Mouse (Mus musculus): ENCODE data around the gene Apobr. TPM values are rescaled to one million over a fixed set of nuclear protein-coding genes. Genes with fewer than 3 reads are reported as not detected.

Gene Apobr
- polyA plus RNA-seq, 1 experiment = 0.16 TPM

DNA sequence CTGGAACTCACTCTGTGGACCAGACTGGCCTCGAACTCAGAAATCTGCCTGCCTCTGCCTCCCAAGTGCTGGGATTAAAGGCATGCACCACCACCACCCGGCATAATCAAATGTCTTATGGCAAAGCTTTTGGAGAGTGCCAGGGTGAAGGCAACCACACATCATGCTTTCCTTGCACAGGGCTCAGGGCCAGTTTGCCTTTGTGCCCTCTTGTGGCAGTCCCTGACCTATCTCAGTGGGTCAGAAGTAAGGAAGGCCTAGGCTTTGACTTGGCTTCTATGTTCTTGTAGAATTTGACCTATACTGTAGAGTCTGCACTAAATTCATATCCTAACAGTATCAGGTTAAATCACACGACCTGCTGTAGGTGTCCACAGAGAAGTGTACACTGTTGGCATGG, 32.0 kb downstream of the Apobr start:
- Histone ChIP-seq H3K27ac (ENCODE audit: control insufficient read depth, insufficient read depth, low read depth, low read length) (no peak overlapping the region), H3K36me3 (ENCODE audit: control insufficient read depth, insufficient read depth, low read length) (no peaks in the 10 kb centered on the region), H3K4me3 (ENCODE audit: control insufficient read depth, low read depth, low read length) (no peak overlapping the region), H3K4me1 (ENCODE audit: control insufficient read depth, insufficient read depth, low read length) (no peaks in the 10 kb centered on the region; the same call in 1 of the 2 replicates), H3K27me3 (ENCODE audit: control insufficient read depth, insufficient read depth, low read length) (no peaks in the 10 kb centered on the region)
- TF ChIP-seq CTCF (IDR thresholded peaks at IDR 0.05; ENCODE audit: control insufficient read depth, insufficient read depth, insufficient replicate concordance, low read depth, low read length) = peak; percentile 19; the same call in 1 of the 2 replicates
- no peak for TF ChIP-seq POLR2A (IDR thresholded peaks at IDR 0.05; ENCODE audit: control insufficient read depth, low read depth, low read length)

DNA sequence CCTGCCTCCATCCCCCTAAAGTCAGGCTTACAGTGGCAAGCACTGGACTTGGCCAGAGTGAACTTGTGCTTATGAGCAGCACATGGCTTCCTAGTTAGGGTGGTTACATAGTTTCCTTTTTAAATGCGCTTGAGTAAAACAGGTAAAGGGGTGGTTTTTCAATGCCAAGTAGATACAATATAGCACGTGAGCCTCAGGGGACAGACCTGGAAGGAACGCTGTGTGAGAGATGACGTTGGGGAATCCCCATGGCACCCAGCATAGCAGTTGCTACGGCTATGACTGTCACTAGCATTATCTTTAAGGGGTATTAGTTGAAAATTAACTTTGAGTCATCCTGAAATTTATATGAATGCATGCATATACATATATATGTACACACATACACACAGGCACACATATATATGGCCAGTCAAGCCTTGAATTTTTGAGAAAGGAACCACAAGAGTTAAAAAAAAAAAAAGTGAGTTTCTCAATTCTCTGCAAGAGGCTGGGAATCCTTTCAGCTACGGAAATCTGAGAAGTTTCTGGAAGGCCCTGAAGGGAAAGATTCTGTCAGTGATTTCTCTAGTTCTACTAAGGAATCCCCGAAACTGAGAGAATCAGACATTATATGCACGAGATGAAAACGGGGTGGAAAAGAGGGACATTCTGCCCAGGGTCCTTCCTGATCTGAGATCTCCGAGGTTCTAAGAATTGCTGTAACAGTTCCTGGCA, 35.0 kb downstream of the Apobr start:
- Histone ChIP-seq H3K27ac (ENCODE audit: control insufficient read depth, insufficient read depth, low read depth, low read length) (no peak overlapping the region), H3K36me3 (ENCODE audit: control insufficient read depth, insufficient read depth, low read length) (no peaks in the 10 kb centered on the region), H3K4me1 (ENCODE audit: control insufficient read depth, insufficient read depth, low read length) (no peaks in the 10 kb centered on the region; the same call in 1 of the 2 replicates), H3K27me3 (ENCODE audit: control insufficient read depth, insufficient read depth, low read length) (no peaks in the 10 kb centered on the region), H3K4me3 (ENCODE audit: control insufficient read depth, low read depth, low read length) (no peak overlapping the region)
- no peak for TF ChIP-seq POLR2A (IDR thresholded peaks at IDR 0.05; ENCODE audit: control insufficient read depth, low read depth, low read length)
- TF ChIP-seq CTCF (IDR thresholded peaks at IDR 0.05; ENCODE audit: control insufficient read depth, insufficient read depth, insufficient replicate concordance, low read depth, low read length) = no peak

GRCm38 (mm10) chr7:126621452-126622359, 37.0 kb downstream of the Apobr start:
- Histone ChIP-seq H3K4me3 (ENCODE audit: control insufficient read depth, low read depth, low read length) (no peak overlapping the region), H3K27ac (ENCODE audit: control insufficient read depth, insufficient read depth, low read depth, low read length) (no peak overlapping the region), H3K4me1 (ENCODE audit: control insufficient read depth, insufficient read depth, low read length) (peaks cover 4% of the 10 kb centered on the region; the same call in 1 of the 2 replicates), H3K27me3 (ENCODE audit: control insufficient read depth, insufficient read depth, low read length) (no peaks in the 10 kb centered on the region), H3K36me3 (ENCODE audit: control insufficient read depth, insufficient read depth, low read length) (no peaks in the 10 kb centered on the region)
- TF ChIP-seq CTCF (IDR thresholded peaks at IDR 0.05; ENCODE audit: control insufficient read depth, insufficient read depth, insufficient replicate concordance, low read depth, low read length) = no peak
- no peak for TF ChIP-seq POLR2A (IDR thresholded peaks at IDR 0.05; ENCODE audit: control insufficient read depth, low read depth, low read length)

GRCm38 (mm10) chr7:126623381-126623780, 38.6 kb downstream of the Apobr start:
- Histone ChIP-seq H3K27ac (ENCODE audit: control insufficient read depth, insufficient read depth, low read depth, low read length) (no peak overlapping the region), H3K36me3 (ENCODE audit: control insufficient read depth, insufficient read depth, low read length) (no peaks in the 10 kb centered on the region), H3K4me3 (ENCODE audit: control insufficient read depth, low read depth, low read length) (no peak overlapping the region), H3K4me1 (ENCODE audit: control insufficient read depth, insufficient read depth, low read length) (peaks cover 4% of the 10 kb centered on the region; the same call in 1 of the 2 replicates), H3K27me3 (ENCODE audit: control insufficient read depth, insufficient read depth, low read length) (no peaks in the 10 kb centered on the region)
- TF ChIP-seq CTCF (IDR thresholded peaks at IDR 0.05; ENCODE audit: control insufficient read depth, insufficient read depth, insufficient replicate concordance, low read depth, low read length) = no peak
- no peak for TF ChIP-seq POLR2A (IDR thresholded peaks at IDR 0.05; ENCODE audit: control insufficient read depth, low read depth, low read length)

DNA sequence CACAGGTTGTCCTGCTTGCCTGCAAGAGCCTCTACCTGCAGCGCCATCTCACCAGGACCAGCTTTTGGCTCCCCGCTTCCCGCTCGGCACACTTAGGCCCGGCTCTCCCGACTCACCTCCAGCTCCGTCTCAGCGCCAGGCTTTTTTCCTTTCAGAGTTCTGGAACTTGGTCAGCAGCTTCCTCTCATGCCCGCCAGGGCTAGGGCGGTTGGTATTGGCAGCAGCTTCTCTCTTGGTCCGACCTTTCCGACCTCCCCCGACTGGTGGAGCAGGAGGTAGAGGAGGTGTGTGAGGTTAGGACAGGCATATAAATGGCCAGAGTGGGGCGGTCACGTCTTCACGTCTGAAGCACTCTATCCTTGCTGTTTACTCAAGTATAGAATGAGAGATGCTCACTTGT, 40.0 kb downstream of the Apobr start:
- H3K4me3 ChIP-seq (ENCODE audit: control insufficient read depth, low read depth, low read length) = no peak overlapping the region; the same call in 1 of the 2 replicates
- peaks cover 4% of the 10 kb centered on the region; the same call in 1 of the 2 replicates for H3K4me1 ChIP-seq (ENCODE audit: control insufficient read depth, insufficient read depth, low read length)
- TF ChIP-seq CTCF (IDR thresholded peaks at IDR 0.05; ENCODE audit: control insufficient read depth, insufficient read depth, insufficient replicate concordance, low read depth, low read length) = no peak
- no peak for TF ChIP-seq POLR2A (IDR thresholded peaks at IDR 0.05; ENCODE audit: control insufficient read depth, low read depth, low read length)
- no peaks in the 10 kb centered on the region for H3K36me3 ChIP-seq (ENCODE audit: control insufficient read depth, insufficient read depth, low read length)
- H3K27me3 ChIP-seq (ENCODE audit: control insufficient read depth, insufficient read depth, low read length) = no peaks in the 10 kb centered on the region
- no peak overlapping the region for H3K27ac ChIP-seq (ENCODE audit: control insufficient read depth, insufficient read depth, low read depth, low read length)

- Histone ChIP-seq H3K4me1 (ENCODE audit: control insufficient read depth, insufficient read depth, low read length) (peaks cover 4% of the 10 kb centered on the region; the same call in 1 of the 2 replicates), H3K27me3 (ENCODE audit: control insufficient read depth, insufficient read depth, low read length) (no peaks in the 10 kb centered on the region), H3K36me3 (ENCODE audit: control insufficient read depth, insufficient read depth, low read length) (no peaks in the 10 kb centered on the region), H3K4me3 (ENCODE audit: control insufficient read depth, low read depth, low read length) (no peak overlapping the region), H3K27ac (ENCODE audit: control insufficient read depth, insufficient read depth, low read depth, low read length) (peak overlapping the region; percentile 12; the same call in 1 of the 2 replicates)
- no peak for TF ChIP-seq CTCF (IDR thresholded peaks at IDR 0.05; ENCODE audit: control insufficient read depth, insufficient read depth, insufficient replicate concordance, low read depth, low read length)
- TF ChIP-seq POLR2A (IDR thresholded peaks at IDR 0.05; ENCODE audit: control insufficient read depth, low read depth, low read length) = no peak
Measured at GRCm38 (mm10) chr7:126625369-126625768, 40.6 kb downstream of the Apobr start.
